Mouse (Mus musculus) right cerebral cortex, adult 2 months (tissue): Measurements from ENCODE around the gene Ints14.

Experiments used
- DNase-seq, 2 experiments: peaks; one replicate each; pipeline ENCODE4 v3.0.0; 2021 to 2022; ENCODE audit warnings: low spot score in 2 of 2

The Ints14 gene

GRCm38 (mm10) chr9:64960117-64960977 is at the start of gene Ints14:
Gene Ints14, plus strand, starts transcription at chr9:64960905.
- peak; percentile 97 to 98 for DNase-seq

GRCm38 (mm10) chr9:64913406-64913805 is 47.3 kb upstream of the Ints14 start:
- no peak for DNase-seq

- DNase-seq: no peak
Observed at GRCm38 (mm10) chr9:64913973-64914372, 46.7 kb upstream of the Ints14 start.

- no peak for DNase-seq
Observed at GRCm38 (mm10) chr9:64914629-64915028, 46.1 kb upstream of the Ints14 start.

- DNase-seq: no peak
Observed at GRCm38 (mm10) chr9:64918560-64918959, 42.1 kb upstream of the Ints14 start.

- no peak for DNase-seq
Observed at GRCm38 (mm10) chr9:64925771-64926170, 34.9 kb upstream of the Ints14 start.

GRCm38 (mm10) chr9:64926201-64926991 is 34.3 kb upstream of the Ints14 start:
- DNase-seq: peak; percentile 84 to 86

- DNase-seq: no peak
Observed at GRCm38 (mm10) chr9:64930256-64930655, 30.4 kb upstream of the Ints14 start.

- DNase-seq: no peak
Observed at GRCm38 (mm10) chr9:64931751-64932610, 28.7 kb upstream of the Ints14 start.

GRCm38 (mm10) chr9:64934015-64934754 is 26.5 kb upstream of the Ints14 start:
- DNase-seq: no peak

GRCm38 (mm10) chr9:64936508-64936907 is 24.2 kb upstream of the Ints14 start:
- DNase-seq: peak; percentile 62 to 74

- no peak for DNase-seq
Observed at GRCm38 (mm10) chr9:64937491-64937890, 23.2 kb upstream of the Ints14 start.

- DNase-seq: no peak
Observed at GRCm38 (mm10) chr9:64938535-64938934, 22.2 kb upstream of the Ints14 start.

GRCm38 (mm10) chr9:64939281-64939680 is 21.4 kb upstream of the Ints14 start:
- DNase-seq: no peak

- DNase-seq: no peak
Observed at GRCm38 (mm10) chr9:64939790-64940189, 20.9 kb upstream of the Ints14 start.

GRCm38 (mm10) chr9:64940731-64941346 is 19.9 kb upstream of the Ints14 start:
- no peak for DNase-seq

GRCm38 (mm10) chr9:64941650-64942049 is 19.1 kb upstream of the Ints14 start:
- DNase-seq: no peak

GRCm38 (mm10) chr9:64943997-64944396 is 16.7 kb upstream of the Ints14 start:
- DNase-seq: no peak

- DNase-seq: no peak
Observed at GRCm38 (mm10) chr9:64947483-64948095, 13.1 kb upstream of the Ints14 start.

GRCm38 (mm10) chr9:64951161-64951657 is 9.5 kb upstream of the Ints14 start, which contains the start of gene Slc24a1:
Gene Slc24a1, minus strand, starts transcription at chr9:64951607.
- no peak for DNase-seq
